Mouse (Mus musculus) bone marrow macrophage, adult 2 months (primary cell): ENCODE measurements around the gene Babam2.

Experiments used
- CTCF ChIP-seq: IDR thresholded peaks from 2 replicates; pipeline ENCODE4 v1.5.1; 2012; ENCODE audit warnings: low read depth, mild to moderate bottlenecking, low read length, moderate library complexity
- POLR2A ChIP-seq: IDR thresholded peaks from 2 replicates; pipeline ENCODE4 v1.6.1; 2012; ENCODE audit warnings: mild to moderate bottlenecking, low read depth, low read length, borderline replicate concordance

DNA sequence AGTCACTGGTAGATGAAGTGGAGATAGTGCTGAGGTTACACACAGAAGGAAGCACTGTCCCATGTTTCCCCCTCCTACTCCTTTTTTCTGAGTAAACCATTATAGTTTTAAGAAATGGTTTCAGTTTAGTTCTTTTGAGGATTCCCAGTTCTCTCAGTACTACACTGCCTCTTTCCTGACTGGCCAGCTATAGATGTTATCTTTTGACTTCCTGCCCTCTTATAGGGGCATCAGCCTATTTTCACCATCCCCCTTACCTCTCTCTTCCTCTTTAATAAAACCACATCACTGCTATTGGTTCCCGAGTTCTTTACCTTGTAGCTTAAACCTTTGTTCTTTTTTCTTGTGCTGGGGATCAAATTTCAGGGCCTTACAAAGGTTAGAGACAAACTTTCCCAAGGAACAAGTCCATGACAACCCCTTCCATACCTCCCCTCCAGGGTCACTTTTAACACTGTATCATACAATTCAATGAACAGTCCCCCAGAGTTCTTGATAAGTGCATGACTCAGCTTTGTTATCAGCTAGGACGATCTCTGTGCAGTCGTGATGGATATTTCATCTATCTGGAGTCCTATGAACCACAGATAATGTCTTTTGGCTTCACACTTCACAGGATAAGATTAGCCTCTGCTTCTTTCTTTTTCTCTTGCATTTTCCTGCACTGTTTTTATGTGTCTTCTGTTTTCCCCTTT is 35.3 kb downstream of the Babam2 start:
- no peak for TF ChIP-seq POLR2A
- TF ChIP-seq CTCF = no peak
